Mouse (Mus musculus) MEL (cell line): Measurements from ENCODE around the gene Gstp2. TPM values are rescaled to one million over a fixed set of nuclear protein-coding genes. Genes with fewer than 3 reads are reported as not detected.
A peak's percentile ranks its signal among the peaks of the same experiment; 100 is the strongest.
"Not testable (repeated sequence)": the region's sequence is repeated elsewhere in the genome, so short reads cannot be mapped to it uniquely, and the experiment has no call there.

Experiments
- DNase-seq: peaks from one replicate; pipeline ENCODE4 v3.0.0; 2011; ENCODE audit warnings: low read depth, low spot score
- H3K27ac ChIP-seq: 2 replicates; pipeline ENCODE4 v1.5.1; 2012; ENCODE audit warnings: low read depth, mild to moderate bottlenecking, control low read depth, low read length, moderate library complexity; ENCODE audit not compliant: control insufficient read depth
- H3K27me3 ChIP-seq, 2 experiments: fragments of 150-350 bp in 1 of 2; sonication (generic) in 1 of 2; 2 replicates each; pipeline ENCODE4 v1.6.1; 2012; ENCODE audit warnings: low read length in 2 of 2, mild to moderate bottlenecking in 2 of 2, improper control_type of control experiment in 1 of 2, moderate library complexity in 1 of 2; ENCODE audit not compliant: insufficient read depth in 2 of 2, control insufficient read depth in 1 of 2
- H3K36me3 ChIP-seq, 2 experiments: 2 replicates each; pipeline ENCODE4 v1.6.1; 2012 to 2014; ENCODE audit warnings: low read length in 2 of 2, improper control_type of control experiment in 1 of 2, inconsistent platforms in 1 of 2, mild to moderate bottlenecking in 1 of 2; ENCODE audit not compliant: insufficient read depth in 2 of 2, control insufficient read depth in 1 of 2
- H3K4me1 ChIP-seq, 2 experiments: fragments of 150-350 bp in 1 of 2; sonication (generic) in 1 of 2; 2 replicates each; pipeline ENCODE4 v1.6.1; 2012; ENCODE audit warnings: low read length in 2 of 2, improper control_type of control experiment in 1 of 2, mild to moderate bottlenecking in 1 of 2; ENCODE audit not compliant: insufficient read depth in 2 of 2, control insufficient read depth in 1 of 2
- H3K4me3 ChIP-seq, 2 experiments: fragments of 150-350 bp in 1 of 2; sonication (generic) in 1 of 2; 2 replicates each; pipeline ENCODE4 v1.5.1; 2012; ENCODE audit warnings: low read depth in 2 of 2, low read length in 2 of 2, mild to moderate bottlenecking in 2 of 2, moderate library complexity in 2 of 2, control low read depth in 1 of 2, improper control_type of control experiment in 1 of 2; ENCODE audit not compliant: control insufficient read depth in 1 of 2, insufficient read depth in 1 of 2
- H3K79me2 ChIP-seq: 2 replicates; pipeline ENCODE4 v1.6.1; 2012; ENCODE audit warnings: mild to moderate bottlenecking, low read length, moderate library complexity; ENCODE audit not compliant: control insufficient read depth, poor library complexity, insufficient read depth
- H3K9ac ChIP-seq: 2 replicates; pipeline ENCODE4 v1.6.1; 2012; ENCODE audit warnings: low read depth, mild to moderate bottlenecking, control low read depth, low read length, moderate library complexity; ENCODE audit not compliant: control insufficient read depth, poor library complexity, severe bottlenecking
- H3K9me3 ChIP-seq: fragments of 150-350 bp; sonication (generic); replicated peaks from 2 replicates; pipeline ENCODE4 v1.6.1; 2012; ENCODE audit warnings: mild to moderate bottlenecking, low read length, improper control_type of control experiment, moderate library complexity; ENCODE audit not compliant: insufficient read depth
- BHLHE40 ChIP-seq: IDR thresholded peaks from 2 replicates; pipeline ENCODE4 v1.6.1; 2012; ENCODE audit warnings: low read depth, mild to moderate bottlenecking, inconsistent platforms, low read length, improper control_type of control experiment, borderline replicate concordance
- CHD2 ChIP-seq: IDR thresholded peaks from 2 replicates; pipeline ENCODE4 v1.6.1; 2011; ENCODE audit warnings: low read length, improper control_type of control experiment
- E2F4 ChIP-seq: IDR thresholded peaks from 2 replicates; pipeline ENCODE4 v1.6.1; 2011; ENCODE audit warnings: low read depth, low read length, improper control_type of control experiment, borderline replicate concordance
- ELF1 ChIP-seq: IDR thresholded peaks from 2 replicates; pipeline ENCODE4 v1.6.1; 2014; ENCODE audit warnings: low read depth, mild to moderate bottlenecking, inconsistent platforms, low read length, improper control_type of control experiment, moderate library complexity
- EP300 ChIP-seq, 2 experiments: IDR thresholded peaks; 2 replicates each; pipeline ENCODE4 v1.6.1; 2011; ENCODE audit warnings: improper control_type of control experiment in 2 of 2, low read length in 2 of 2, low read depth in 1 of 2, mild to moderate bottlenecking in 1 of 2
- ETS1 ChIP-seq: IDR thresholded peaks from 2 replicates; pipeline ENCODE4 v1.6.1; 2012; ENCODE audit warnings: low read depth, mild to moderate bottlenecking, inconsistent platforms, low read length, improper control_type of control experiment, moderate library complexity
- GATA1 ChIP-seq: IDR thresholded peaks from 2 replicates; pipeline ENCODE4 v1.6.1; 2011; ENCODE audit warnings: low read depth, low read length, improper control_type of control experiment
- KAT2A ChIP-seq: conservative IDR thresholded peaks from 2 replicates; pipeline ENCODE4 v1.6.1; 2012; ENCODE audit warnings: low read depth, low read length, improper control_type of control experiment, inconsistent platforms
- MYB ChIP-seq: IDR thresholded peaks from 2 replicates; pipeline ENCODE4 v1.6.1; 2011; ENCODE audit warnings: mild to moderate bottlenecking, low read depth, low read length, improper control_type of control experiment
- MYC ChIP-seq: IDR thresholded peaks from 2 replicates; pipeline ENCODE4 v1.6.1; 2011; ENCODE audit warnings: low read depth, mild to moderate bottlenecking, low read length, improper control_type of control experiment, moderate library complexity
- NELFE ChIP-seq: IDR thresholded peaks from 2 replicates; pipeline ENCODE4 v1.6.1; 2011; ENCODE audit warnings: low read depth, low read length, improper control_type of control experiment
- NRF1 ChIP-seq: IDR thresholded peaks from 2 replicates; pipeline ENCODE4 v1.6.1; 2014; ENCODE audit warnings: low read depth, mild to moderate bottlenecking, inconsistent platforms, low read length, improper control_type of control experiment, moderate library complexity; ENCODE audit not compliant: poor library complexity, insufficient read depth, severe bottlenecking
- POLR2A ChIP-seq, 2 experiments: IDR thresholded peaks; 2 replicates each; pipeline ENCODE4 v1.6.1; 2011 to 2012; ENCODE audit warnings: low read length in 2 of 2, mild to moderate bottlenecking in 2 of 2, control low read depth in 1 of 2, improper control_type of control experiment in 1 of 2, low read depth in 1 of 2, moderate library complexity in 1 of 2; ENCODE audit not compliant: control insufficient read depth in 1 of 2, insufficient read depth in 1 of 2, poor library complexity in 1 of 2
- POLR2AphosphoS2 ChIP-seq: IDR thresholded peaks from 2 replicates; pipeline ENCODE4 v1.6.1; 2011; ENCODE audit warnings: low read length, improper control_type of control experiment
- POLR2AphosphoS5 ChIP-seq: IDR thresholded peaks from 2 replicates; pipeline ENCODE4 v1.6.1; 2012; ENCODE audit warnings: low read depth, borderline replicate concordance, mild to moderate bottlenecking, inconsistent platforms, low read length, moderate library complexity, mixed read lengths
- RAD21 ChIP-seq: IDR thresholded peaks from 2 replicates; pipeline ENCODE4 v1.6.1; 2011; ENCODE audit warnings: mild to moderate bottlenecking, low read depth, low read length, improper control_type of control experiment
- SIN3A ChIP-seq: IDR thresholded peaks from 2 replicates; pipeline ENCODE4 v1.6.1; 2012; ENCODE audit warnings: low read length, improper control_type of control experiment, inconsistent platforms
- TAL1 ChIP-seq: IDR thresholded peaks from 2 replicates; pipeline ENCODE4 v1.6.1; 2012; ENCODE audit warnings: mild to moderate bottlenecking, inconsistent platforms, low read length, moderate library complexity, mixed read lengths
- TBP ChIP-seq: IDR thresholded peaks from 2 replicates; pipeline ENCODE4 v1.8.0; 2011; ENCODE audit warnings: low read depth, low read length, improper control_type of control experiment
- TCF12 ChIP-seq: IDR thresholded peaks from 2 replicates; pipeline ENCODE4 v1.6.1; 2014; ENCODE audit warnings: low read depth, mild to moderate bottlenecking, inconsistent platforms, low read length, improper control_type of control experiment, moderate library complexity
- UBTF ChIP-seq: IDR thresholded peaks from 2 replicates; pipeline ENCODE4 v1.6.1; 2012; ENCODE audit warnings: low read depth, mild to moderate bottlenecking, inconsistent platforms, low read length, improper control_type of control experiment, moderate library complexity, borderline replicate concordance; ENCODE audit not compliant: insufficient read depth
- USF2 ChIP-seq, 2 experiments: IDR thresholded peaks; 2 replicates each; pipeline ENCODE4 v1.6.1; 2011 to 2012; ENCODE audit warnings: improper control_type of control experiment in 2 of 2, low read length in 2 of 2, borderline replicate concordance in 1 of 2, inconsistent platforms in 1 of 2, low read depth in 1 of 2, mild to moderate bottlenecking in 1 of 2; ENCODE audit not compliant: insufficient read depth in 1 of 2
- ZKSCAN1 ChIP-seq: IDR thresholded peaks from 2 replicates; pipeline ENCODE4 v1.6.1; 2012; ENCODE audit warnings: low read depth, mild to moderate bottlenecking, inconsistent platforms, low read length, improper control_type of control experiment, moderate library complexity
- ZMIZ1 ChIP-seq: IDR thresholded peaks from 2 replicates; pipeline ENCODE4 v1.6.1; 2012; ENCODE audit warnings: low read depth, mild to moderate bottlenecking, inconsistent platforms, low read length, improper control_type of control experiment, moderate library complexity
- polyA plus RNA-seq, 2 experiments: library from polyadenylated mRNA; stranded (reverse) in 1 of 2; unstranded in 1 of 2; fragments of >175 nt in 1 of 2; fragments of >200 nt in 1 of 2; gene quantifications; 2 replicates each; pipeline versions ENCODE4 v1.2.1 to v1.2.4; 2012; ENCODE audit warnings: low replicate concordance in 2 of 2, low read depth in 1 of 2; ENCODE audit not compliant: insufficient read length in 2 of 2, insufficient read depth in 1 of 2, missing spikeins in 1 of 2
- total RNA-seq: library from RNA; depleted of rRNA; stranded (reverse); fragments of 300-350 nt; gene quantifications from 2 replicates; pipeline ENCODE4 v1.2.3, GENCODE M21; 2012

Gstp2 gene
- total and polyA plus RNA-seq, 3 experiments = 0.65 to 7.4 TPM; not detected in 1

GRCm38 (mm10) chr19:4044109-4044508, 1.7 kb downstream of the Gstp2 start:
- H3K4me1 ChIP-seq, H3K4me3 ChIP-seq, H3K79me2 ChIP-seq, H3K9ac ChIP-seq, H3K27me3 ChIP-seq, H3K9me3 ChIP-seq, H3K36me3 ChIP-seq: not testable (repeated sequence)
- peak; percentile 80 for TF ChIP-seq GATA1
- TF ChIP-seq POLR2A (IDR thresholded peaks at IDR 0.05; ENCODE audit: control insufficient read depth in 1 of 2, insufficient read depth in 1 of 2, low read depth in 1 of 2, low read length in 2 of 2, poor library complexity in 1 of 2) = 0 out of 4 replicates have a peak, but pooled peaks of 1 of the 2 experiments have one; percentile 21
- peak; percentile 55 for TF ChIP-seq ETS1
- TF ChIP-seq EP300 (IDR thresholded peaks at IDR 0.05; ENCODE audit: low read depth in 1 of 2, low read length in 2 of 2) = peak; percentile 61 to 87; a peak in 3 of 4 replicates
- TF ChIP-seq E2F4 = 0 out of 2 replicates have a peak, but pooled peaks have one; percentile 18
- TF ChIP-seq TAL1 = peak; percentile 73
- peak; percentile 70 for TF ChIP-seq TCF12
- DNase-seq = peak; percentile 92
- H3K27ac ChIP-seq = peak overlapping the region; percentile 86

GRCm38 (mm10) chr19:4042124-4042523, 3.7 kb downstream of the Gstp2 start:
- Histone ChIP-seq H3K36me3 (peaks cover 0 to 8% of the 10 kb centered on the region in 2 experiments; a peak in 2 of 4 replicates), H3K9ac (no peak overlapping the region), H3K4me3 (no peak overlapping the region), H3K9me3 (no peaks in the 10 kb centered on the region), H3K4me1 (peaks cover 0 to 9% of the 10 kb centered on the region in 2 experiments; a peak in 2 of 4 replicates), H3K79me2 (peaks cover 4% of the 10 kb centered on the region), H3K27me3 (no peaks in the 10 kb centered on the region), H3K27ac (no peak overlapping the region)
- TF ChIP-seq NRF1 (no peak), POLR2AphosphoS2 (no peak), USF2 (IDR thresholded peaks at IDR 0.05; ENCODE audit: borderline replicate concordance in 1 of 2, insufficient read depth in 1 of 2, low read depth in 1 of 2, low read length in 2 of 2) (no peak), RAD21 (no peak), ZKSCAN1 (no peak), MYB (no peak), POLR2AphosphoS5 (no peak), MYC (no peak), BHLHE40 (no peak), ETS1 (no peak), KAT2A (no peak), SIN3A (no peak), NELFE (no peak), ZMIZ1 (no peak), TBP (no peak), TCF12 (no peak), ELF1 (no peak), CHD2 (no peak), UBTF (no peak)
- DNase-seq = no peak

GRCm38 (mm10) chr19:4041500-4041899, 4.3 kb downstream of the Gstp2 start:
- not testable (repeated sequence) for H3K9me3 ChIP-seq, H3K36me3 ChIP-seq, H3K79me2 ChIP-seq, H3K4me1 ChIP-seq, H3K27me3 ChIP-seq, H3K9ac ChIP-seq, DNase-seq, H3K27ac ChIP-seq, H3K4me3 ChIP-seq
